Mouse (Mus musculus) neural tube, embryonic 11.5 days (tissue): ENCODE measurements around the gene Cd274. TPM values are rescaled to one million over a fixed set of nuclear protein-coding genes. Genes with fewer than 3 reads are reported as not detected.

Experiments
- ATAC-seq: fragments of 200-750 bp; cut with Nextera tagmentation; 2 replicates; pipeline ENCODE4 v1.8.0; 2017; ENCODE audit warnings: moderate number of reproducible peaks, mild to moderate bottlenecking, moderate TSS enrichment, moderate library complexity; ENCODE audit not compliant: insufficient read depth, low FRiP score, low TSS enrichment
- DNase-seq: peaks from one replicate; pipeline ENCODE4 v3.0.0-alpha.2; 2015; ENCODE audit warnings: low spot score
- H3K27ac ChIP-seq: fragments of 300-500 bp; sonication (generic); 2 replicates; pipeline ENCODE4 v1.5.1; 2014; ENCODE audit warnings: low read depth, mild to moderate bottlenecking, low read length
- H3K27me3 ChIP-seq: fragments of 300-500 bp; sonication (generic); 2 replicates; pipeline ENCODE4 v1.6.1; 2014; ENCODE audit warnings: mild to moderate bottlenecking, low read length, mixed read lengths; ENCODE audit not compliant: control insufficient read depth, insufficient read depth
- H3K36me3 ChIP-seq: fragments of 300-500 bp; sonication (generic); 2 replicates; pipeline ENCODE4 v1.6.1; 2014; ENCODE audit warnings: mild to moderate bottlenecking, low read length, moderate library complexity, mixed read lengths; ENCODE audit not compliant: control insufficient read depth, insufficient read depth
- H3K4me1 ChIP-seq: fragments of 300-500 bp; sonication (generic); 2 replicates; pipeline ENCODE4 v1.6.1; 2014; ENCODE audit warnings: low read length, mixed read lengths; ENCODE audit not compliant: control insufficient read depth, insufficient read depth
- H3K4me2 ChIP-seq: fragments of 300-500 bp; sonication (generic); 2 replicates; pipeline ENCODE4 v1.6.1; 2014; ENCODE audit warnings: low read depth, mild to moderate bottlenecking, moderate library complexity
- H3K4me3 ChIP-seq: fragments of 300-500 bp; sonication (generic); 2 replicates; pipeline ENCODE4 v1.5.1; 2014; ENCODE audit warnings: low read depth, low read length
- H3K9ac ChIP-seq: fragments of 300-500 bp; sonication (generic); 2 replicates; pipeline ENCODE4 v1.6.1; 2014; ENCODE audit warnings: mild to moderate bottlenecking, low read length
- H3K9me3 ChIP-seq: fragments of 300-500 bp; sonication (generic); 2 replicates; pipeline ENCODE4 v1.6.1; 2016; ENCODE audit warnings: low read length; ENCODE audit not compliant: control insufficient read depth
- whole genome bisulfite sequencing: fragments of 180-500 bp; shearing (Covaris S2); extraction: QIAGEN DNeasy Blood & Tissue Kit; methylation state at CpG from one replicate; pipeline ENCODE4 v1.1.7; 2014; 5-methylcytosine and 5-hydroxymethylcytosine counted together
- polyA plus RNA-seq: library from polyadenylated mRNA; unstranded; fragments of >200 nt; fragmentation: Nextera tagmentation; extraction: Ambion mirVana; gene quantifications from 2 replicates; pipeline ENCODE4 v1.2.1, GENCODE M21; 2014

The Cd274 gene
- polyA plus RNA-seq, 1 experiment from 2014 or later, result 0.58 TPM

- no peaks in the 10 kb centered on the region for H3K4me1 ChIP-seq
- H3K27ac ChIP-seq, result no peak overlapping the region
- ATAC-seq, result no peak
- H3K4me2 ChIP-seq, result no peak overlapping the region
- WGBS, result 85% methylated on average over 12 of the region's 12 CpGs
- no peaks in the 10 kb centered on the region for H3K36me3 ChIP-seq
- no peaks in the 10 kb centered on the region for H3K9me3 ChIP-seq
- no peak for DNase-seq
- H3K9ac ChIP-seq, result no peak overlapping the region
- H3K4me3 ChIP-seq, result no peak overlapping the region
- H3K27me3 ChIP-seq, result no peaks in the 10 kb centered on the region
Measured at GRCm38 (mm10) chr19:29370112-29370511, 2.9 kb downstream of the Cd274 start.

- 92% methylated on average over 7 of the region's 7 CpGs for WGBS
- H3K9me3 ChIP-seq, result no peaks in the 10 kb centered on the region
- no peaks in the 10 kb centered on the region for H3K4me1 ChIP-seq
- H3K9ac ChIP-seq, result no peak overlapping the region
- no peak overlapping the region for H3K4me3 ChIP-seq
- H3K36me3 ChIP-seq, result no peaks in the 10 kb centered on the region
- H3K4me2 ChIP-seq, result no peak overlapping the region
- ATAC-seq (no peak), DNase-seq (no peak)
- H3K27me3 ChIP-seq, result no peaks in the 10 kb centered on the region
- H3K27ac ChIP-seq, result no peak overlapping the region
Measured at GRCm38 (mm10) chr19:29370545-29371283, 3.5 kb downstream of the Cd274 start.

GRCm38 (mm10) chr19:29371284-29372081, 4.2 kb downstream of the Cd274 start:
- ATAC-seq (no peak), DNase-seq (no peak)
- Histone ChIP-seq H3K9me3 (no peaks in the 10 kb centered on the region), H3K9ac (no peak overlapping the region), H3K4me3 (no peak overlapping the region), H3K4me2 (no peak overlapping the region), H3K4me1 (no peaks in the 10 kb centered on the region), H3K27ac (no peak overlapping the region), H3K36me3 (no peaks in the 10 kb centered on the region), H3K27me3 (no peaks in the 10 kb centered on the region)
- WGBS, result 84% methylated on average over 18 of the region's 18 CpGs

- Histone ChIP-seq H3K9ac (no peak overlapping the region), H3K9me3 (no peaks in the 10 kb centered on the region), H3K4me2 (no peak overlapping the region), H3K27ac (no peak overlapping the region), H3K27me3 (no peaks in the 10 kb centered on the region), H3K4me1 (no peaks in the 10 kb centered on the region), H3K4me3 (no peak overlapping the region), H3K36me3 (no peaks in the 10 kb centered on the region)
- ATAC-seq, result no peak
- DNase-seq, result no peak
- 80% methylated on average over 4 of the region's 4 CpGs for WGBS
Measured at GRCm38 (mm10) chr19:29372138-29372537, 4.9 kb downstream of the Cd274 start.

GRCm38 (mm10) chr19:29372621-29373020, 5.4 kb downstream of the Cd274 start:
- no peak overlapping the region for H3K4me3 ChIP-seq
- 90% methylated on average over 3 of the region's 3 CpGs for WGBS
- H3K4me1 ChIP-seq, result no peaks in the 10 kb centered on the region
- H3K4me2 ChIP-seq, result no peak overlapping the region
- no peaks in the 10 kb centered on the region for H3K9me3 ChIP-seq
- no peaks in the 10 kb centered on the region for H3K27me3 ChIP-seq
- H3K27ac ChIP-seq, result no peak overlapping the region
- no peak overlapping the region for H3K9ac ChIP-seq
- ATAC-seq, result no peak
- DNase-seq, result no peak
- H3K36me3 ChIP-seq, result no peaks in the 10 kb centered on the region

GRCm38 (mm10) chr19:29373438-29373837, 6.2 kb downstream of the Cd274 start:
- Histone ChIP-seq H3K4me1 (no peaks in the 10 kb centered on the region), H3K27ac (no peak overlapping the region), H3K36me3 (no peaks in the 10 kb centered on the region), H3K27me3 (no peaks in the 10 kb centered on the region), H3K4me3 (no peak overlapping the region), H3K9ac (no peak overlapping the region), H3K9me3 (no peaks in the 10 kb centered on the region), H3K4me2 (peak overlapping the region; percentile 2)
- WGBS, result 40% methylated on average over 11 of the region's 11 CpGs
- ATAC-seq (no peak), DNase-seq (no peak)

GRCm38 (mm10) chr19:29374947-29375346, 7.7 kb downstream of the Cd274 start:
- WGBS, result 90% methylated on average over 9 of the region's 9 CpGs
- Histone ChIP-seq H3K36me3 (no peaks in the 10 kb centered on the region), H3K9ac (no peak overlapping the region), H3K4me3 (no peak overlapping the region), H3K27ac (no peak overlapping the region), H3K4me1 (no peaks in the 10 kb centered on the region), H3K4me2 (no peak overlapping the region), H3K9me3 (no peaks in the 10 kb centered on the region), H3K27me3 (no peaks in the 10 kb centered on the region)
- no peak for ATAC-seq
- DNase-seq, result no peak

- Histone ChIP-seq H3K27me3 (no peaks in the 10 kb centered on the region), H3K27ac (no peak overlapping the region), H3K9me3 (no peaks in the 10 kb centered on the region), H3K4me3 (no peak overlapping the region), H3K4me2 (no peak overlapping the region), H3K9ac (no peak overlapping the region), H3K4me1 (no peaks in the 10 kb centered on the region), H3K36me3 (no peaks in the 10 kb centered on the region)
- DNase-seq (no peak), ATAC-seq (no peak)
- WGBS, result 78% methylated on average over 3 of the region's 3 CpGs
Measured at GRCm38 (mm10) chr19:29376382-29376781, 9.1 kb downstream of the Cd274 start.
